ENCODE assay signal across 30 mouse cellular contexts in genomic region chr17:91466822-91467221, GRCm38 (mm10).
A peak's percentile ranks its signal among the peaks of the same experiment; 100 is the strongest.
DNase-seq lines count a peak whose midpoint lies in the region; ATAC-seq lines count a peak whose summit lies in the region.
"Had no signal": no experiment of that assay in that cellular context is flagged by ENCODE, and none has a peak within 500 bp of the region (broad histone marks: within the 10 kb centered on the region; RNA-seq: fewer than 3 reads in every experiment).

No protein-coding gene starts in this region.

- no peaks in the 10 kb centered on the region for H3K9me3 ChIP-seq in heart, embryonic 11.5 days (replicated peaks; ENCODE audit: control insufficient read depth, low read length)
- H3K9me3 ChIP-seq in intestine, embryonic 16.5 days (ENCODE audit: control insufficient read depth, low read length), result no peaks in the 10 kb centered on the region
- H3K9me3 ChIP-seq: embryonic facial prominence, embryonic 13.5 days; forebrain, embryonic 10.5 days; heart, embryonic 15.5 days; hindbrain, embryonic 12.5 days; kidney, embryonic 15.5 days; midbrain, embryonic 15.5 days had no signal

- DNase-seq in heart, postnatal 10 days, result no peak
- DNase-seq in ES-CJ7 (ENCODE audit: low read depth, low spot score), result peak; percentile 3
- DNase-seq in yolk sac, embryonic 10.5 days (ENCODE audit: low spot score), result peak; percentile 21
- DNase-seq in embryo, embryonic 11 days, result no peak
- DNase-seq in gastrocnemius, adult 18-20 months (ENCODE audit: low spot score), result no peak
- DNase-seq: adrenal gland, postnatal 10 days; cerebellum, adult 11 months; cerebellum, adult 9-10 months; cerebellum, postnatal 36 days; gastrocnemius, postnatal 14 days; heart, adult 11 months; heart, postnatal 36 days; kidney, adult 18-20 months; kidney, postnatal 25 days; liver; lung, adult 2 months; lung, postnatal 10 days; spleen, adult 18-20 months; thymus, postnatal 14 days had no signal

- no peak overlapping the region for H3K4me3 ChIP-seq in heart, embryonic 11.5 days (ENCODE audit: low read depth, low read length)
- no peak overlapping the region for H3K4me3 ChIP-seq in intestine, embryonic 16.5 days (ENCODE audit: low read length)
- H3K4me3 ChIP-seq: embryonic facial prominence, embryonic 13.5 days; forebrain, embryonic 10.5 days; heart, embryonic 15.5 days; hindbrain, embryonic 12.5 days; kidney, embryonic 15.5 days; midbrain, embryonic 15.5 days had no signal

- no peaks in the 10 kb centered on the region for H3K4me1 ChIP-seq in heart, embryonic 11.5 days (ENCODE audit: control insufficient read depth, insufficient read depth, low read length)
- no peaks in the 10 kb centered on the region for H3K4me1 ChIP-seq in intestine, embryonic 16.5 days (ENCODE audit: control insufficient read depth, insufficient read depth, low read length)
- H3K4me1 ChIP-seq: embryonic facial prominence, embryonic 13.5 days; forebrain, embryonic 10.5 days; heart, embryonic 15.5 days; hindbrain, embryonic 12.5 days; kidney, embryonic 15.5 days; midbrain, embryonic 15.5 days had no signal

- peak overlapping the region; percentile 62; the same call in 1 of the 2 replicates for H3K27ac ChIP-seq in heart, embryonic 11.5 days (ENCODE audit: low read depth, low read length)
- H3K27ac ChIP-seq in intestine, embryonic 16.5 days (ENCODE audit: low read length), result no peak overlapping the region
- H3K27ac ChIP-seq: embryonic facial prominence, embryonic 13.5 days; forebrain, embryonic 10.5 days; heart, embryonic 15.5 days; hindbrain, embryonic 12.5 days; hindbrain, postnatal 0 days; kidney, embryonic 15.5 days; liver, embryonic 14.5 days; midbrain, embryonic 15.5 days had no signal

- intact Hi-C loops in heart, postnatal 10 days (cut with DNase I), result no loop called here

- ATAC-seq in heart, embryonic 11.5 days (replicated peaks; ENCODE audit: insufficient number of reproducible peaks, low FRiP score, low TSS enrichment), result no peak
- peak; percentile 40; the same call in 1 of the 2 replicates for ATAC-seq in intestine, embryonic 16.5 days
- ATAC-seq: forebrain, embryonic 16.5 days; hindbrain, postnatal 0 days; midbrain, embryonic 15.5 days had no signal

- no peak overlapping the region for H3K4me2 ChIP-seq in heart, embryonic 11.5 days
- no peak overlapping the region for H3K4me2 ChIP-seq in intestine, embryonic 16.5 days (ENCODE audit: low read depth, low read length)
- H3K4me2 ChIP-seq: embryonic facial prominence, embryonic 13.5 days; heart, embryonic 15.5 days; hindbrain, embryonic 12.5 days; kidney, embryonic 15.5 days; midbrain, embryonic 15.5 days had no signal

- H3K36me3 ChIP-seq in heart, embryonic 11.5 days (ENCODE audit: control insufficient read depth, insufficient read depth, low read length), result no peaks in the 10 kb centered on the region
- H3K36me3 ChIP-seq in intestine, embryonic 16.5 days (ENCODE audit: control insufficient read depth, insufficient read depth, low read length), result no peaks in the 10 kb centered on the region
- H3K36me3 ChIP-seq: embryonic facial prominence, embryonic 13.5 days; forebrain, embryonic 10.5 days; heart, embryonic 15.5 days; hindbrain, embryonic 12.5 days; kidney, embryonic 15.5 days; midbrain, embryonic 15.5 days had no signal

- no peak overlapping the region for H3K9ac ChIP-seq in heart, embryonic 11.5 days (ENCODE audit: low read depth, low read length)
- H3K9ac ChIP-seq in intestine, embryonic 16.5 days (ENCODE audit: low read depth, low read length), result no peak overlapping the region
- H3K9ac ChIP-seq: embryonic facial prominence, embryonic 13.5 days; heart, embryonic 15.5 days; hindbrain, embryonic 12.5 days; kidney, embryonic 15.5 days; liver, embryonic 14.5 days; midbrain, embryonic 15.5 days had no signal

- no peaks in the 10 kb centered on the region for H3K27me3 ChIP-seq in heart, embryonic 11.5 days (ENCODE audit: control insufficient read depth, insufficient read depth, low read length)
- no peaks in the 10 kb centered on the region for H3K27me3 ChIP-seq in intestine, embryonic 16.5 days (replicated peaks; ENCODE audit: control insufficient read depth, insufficient read depth, low read length)
- H3K27me3 ChIP-seq: embryonic facial prominence, embryonic 13.5 days; heart, embryonic 15.5 days; hindbrain, embryonic 12.5 days; kidney, embryonic 15.5 days; midbrain, embryonic 15.5 days had no signal

- 30% methylated on average over 8 of the region's 8 CpGs for WGBS in heart, embryonic 11.5 days (ENCODE audit: insufficient replicate concordance)
- WGBS in intestine, embryonic 16.5 days, result 48% methylated on average over 8 of the region's 8 CpGs

Comparison
In these comparisons a context has a peak if more than half of its experiments do, and no peak if none do; other contexts are left out.
1. DNase-seq: peak in ES-CJ7 (single experiment) and yolk sac, embryonic 10.5 days (single experiment); none in heart, postnatal 10 days (0 of 2), embryo, embryonic 11 days (single experiment) and gastrocnemius, adult 18-20 months (single experiment).